Mouse (Mus musculus) MEL (cell line): ENCODE data around the gene Olfr469. TPM values are rescaled to one million over a fixed set of nuclear protein-coding genes. Genes with fewer than 3 reads are reported as not detected.
"Not testable (repeated sequence)": the region's sequence is repeated elsewhere in the genome, so short reads cannot be mapped to it uniquely, and the experiment has no call there.

Experiments used
- DNase-seq: peaks from one replicate; pipeline ENCODE4 v3.0.0; 2011; ENCODE audit warnings: low read depth, low spot score
- H3K27ac ChIP-seq: 2 replicates; pipeline ENCODE4 v1.5.1; 2012; ENCODE audit warnings: low read depth, mild to moderate bottlenecking, control low read depth, low read length, moderate library complexity; ENCODE audit not compliant: control insufficient read depth
- H3K27me3 ChIP-seq, 2 experiments: fragments of 150-350 bp in 1 of 2; sonication (generic) in 1 of 2; 2 replicates each; pipeline ENCODE4 v1.6.1; 2012; ENCODE audit warnings: low read length in 2 of 2, mild to moderate bottlenecking in 2 of 2, improper control_type of control experiment in 1 of 2, moderate library complexity in 1 of 2; ENCODE audit not compliant: insufficient read depth in 2 of 2, control insufficient read depth in 1 of 2
- H3K36me3 ChIP-seq, 2 experiments: 2 replicates each; pipeline ENCODE4 v1.6.1; 2012 to 2014; ENCODE audit warnings: low read length in 2 of 2, improper control_type of control experiment in 1 of 2, inconsistent platforms in 1 of 2, mild to moderate bottlenecking in 1 of 2; ENCODE audit not compliant: insufficient read depth in 2 of 2, control insufficient read depth in 1 of 2
- H3K4me1 ChIP-seq, 2 experiments: fragments of 150-350 bp in 1 of 2; sonication (generic) in 1 of 2; 2 replicates each; pipeline ENCODE4 v1.6.1; 2012; ENCODE audit warnings: low read length in 2 of 2, improper control_type of control experiment in 1 of 2, mild to moderate bottlenecking in 1 of 2; ENCODE audit not compliant: insufficient read depth in 2 of 2, control insufficient read depth in 1 of 2
- H3K4me3 ChIP-seq, 2 experiments: fragments of 150-350 bp in 1 of 2; sonication (generic) in 1 of 2; 2 replicates each; pipeline ENCODE4 v1.5.1; 2012; ENCODE audit warnings: low read depth in 2 of 2, low read length in 2 of 2, mild to moderate bottlenecking in 2 of 2, moderate library complexity in 2 of 2, control low read depth in 1 of 2, improper control_type of control experiment in 1 of 2; ENCODE audit not compliant: control insufficient read depth in 1 of 2, insufficient read depth in 1 of 2
- H3K79me2 ChIP-seq: 2 replicates; pipeline ENCODE4 v1.6.1; 2012; ENCODE audit warnings: mild to moderate bottlenecking, low read length, moderate library complexity; ENCODE audit not compliant: control insufficient read depth, poor library complexity, insufficient read depth
- H3K9ac ChIP-seq: 2 replicates; pipeline ENCODE4 v1.6.1; 2012; ENCODE audit warnings: low read depth, mild to moderate bottlenecking, control low read depth, low read length, moderate library complexity; ENCODE audit not compliant: control insufficient read depth, poor library complexity, severe bottlenecking
- H3K9me3 ChIP-seq: fragments of 150-350 bp; sonication (generic); replicated peaks from 2 replicates; pipeline ENCODE4 v1.6.1; 2012; ENCODE audit warnings: mild to moderate bottlenecking, low read length, improper control_type of control experiment, moderate library complexity; ENCODE audit not compliant: insufficient read depth
- BHLHE40 ChIP-seq: IDR thresholded peaks from 2 replicates; pipeline ENCODE4 v1.6.1; 2012; ENCODE audit warnings: low read depth, mild to moderate bottlenecking, inconsistent platforms, low read length, improper control_type of control experiment, borderline replicate concordance
- CHD1 ChIP-seq: IDR thresholded peaks from 2 replicates; pipeline ENCODE4 v1.6.1; 2012; ENCODE audit warnings: low read depth, mild to moderate bottlenecking, inconsistent platforms, low read length, improper control_type of control experiment
- CTCF ChIP-seq, 3 experiments: IDR thresholded peaks in 2 of 3; conservative IDR thresholded peaks in 1 of 3; 2 replicates each; pipeline ENCODE4 v1.5.1; 2011 to 2012; ENCODE audit warnings: low read length in 3 of 3, low read depth in 2 of 3, mild to moderate bottlenecking in 2 of 3, improper control_type of control experiment in 1 of 3, inconsistent platforms in 1 of 3, mixed read lengths in 1 of 3, moderate library complexity in 1 of 3; ENCODE audit not compliant: control insufficient read depth in 1 of 3, insufficient read depth in 1 of 3, poor library complexity in 1 of 3, severe bottlenecking in 1 of 3
- ELF1 ChIP-seq: IDR thresholded peaks from 2 replicates; pipeline ENCODE4 v1.6.1; 2014; ENCODE audit warnings: low read depth, mild to moderate bottlenecking, inconsistent platforms, low read length, improper control_type of control experiment, moderate library complexity
- ETS1 ChIP-seq: IDR thresholded peaks from 2 replicates; pipeline ENCODE4 v1.6.1; 2012; ENCODE audit warnings: low read depth, mild to moderate bottlenecking, inconsistent platforms, low read length, improper control_type of control experiment, moderate library complexity
- GABPA ChIP-seq: IDR thresholded peaks from 2 replicates; pipeline ENCODE4 v1.6.1; 2012; ENCODE audit warnings: low read depth, mild to moderate bottlenecking, inconsistent platforms, low read length, improper control_type of control experiment, moderate library complexity
- HCFC1 ChIP-seq: IDR thresholded peaks from 2 replicates; pipeline ENCODE4 v1.6.1; 2012; ENCODE audit warnings: low read depth, mild to moderate bottlenecking, inconsistent platforms, low read length, improper control_type of control experiment, moderate library complexity
- JUND ChIP-seq: IDR thresholded peaks from 2 replicates; pipeline ENCODE4 v1.6.1; 2011; ENCODE audit warnings: low read depth, mild to moderate bottlenecking, improper control_type of control experiment, low read length
- MAFK ChIP-seq: IDR thresholded peaks from 2 replicates; pipeline ENCODE4 v1.6.1; 2011; ENCODE audit warnings: low read depth, mild to moderate bottlenecking, low read length, improper control_type of control experiment, borderline replicate concordance
- MEF2A ChIP-seq: IDR thresholded peaks from 2 replicates; pipeline ENCODE4 v1.6.1; 2014; ENCODE audit warnings: low read depth, mild to moderate bottlenecking, inconsistent platforms, low read length, improper control_type of control experiment; ENCODE audit not compliant: poor library complexity, insufficient replicate concordance, severe bottlenecking; ENCODE audit errors: extremely low read depth
- MYB ChIP-seq: IDR thresholded peaks from 2 replicates; pipeline ENCODE4 v1.6.1; 2011; ENCODE audit warnings: mild to moderate bottlenecking, low read depth, low read length, improper control_type of control experiment
- MYC ChIP-seq: IDR thresholded peaks from 2 replicates; pipeline ENCODE4 v1.6.1; 2011; ENCODE audit warnings: low read depth, mild to moderate bottlenecking, low read length, improper control_type of control experiment, moderate library complexity
- NELFE ChIP-seq: IDR thresholded peaks from 2 replicates; pipeline ENCODE4 v1.6.1; 2011; ENCODE audit warnings: low read depth, low read length, improper control_type of control experiment
- SMC3 ChIP-seq: IDR thresholded peaks from 2 replicates; pipeline ENCODE4 v1.6.1; 2011; ENCODE audit warnings: low read depth, low read length, improper control_type of control experiment
- USF1 ChIP-seq: IDR thresholded peaks from 2 replicates; pipeline ENCODE4 v1.6.1; 2014; ENCODE audit warnings: low read depth, mild to moderate bottlenecking, inconsistent platforms, low read length, improper control_type of control experiment, moderate library complexity
- ZC3H11A ChIP-seq: IDR thresholded peaks from 2 replicates; pipeline ENCODE4 v1.6.1; 2012; ENCODE audit warnings: low read depth, mild to moderate bottlenecking, inconsistent platforms, low read length, improper control_type of control experiment
- polyA plus RNA-seq, 2 experiments: library from polyadenylated mRNA; stranded (reverse) in 1 of 2; unstranded in 1 of 2; fragments of >175 nt in 1 of 2; fragments of >200 nt in 1 of 2; gene quantifications; 2 replicates each; pipeline versions ENCODE4 v1.2.1 to v1.2.4; 2012; ENCODE audit warnings: low replicate concordance in 2 of 2, low read depth in 1 of 2; ENCODE audit not compliant: insufficient read length in 2 of 2, insufficient read depth in 1 of 2, missing spikeins in 1 of 2
- total RNA-seq: library from RNA; depleted of rRNA; stranded (reverse); fragments of 300-350 nt; gene quantifications from 2 replicates; pipeline ENCODE4 v1.2.3, GENCODE M21; 2012; rRNA removed

Olfr469 gene
- not detected in 2 replicates for total RNA-seq
- not detected for polyA plus RNA-seq

DNA sequence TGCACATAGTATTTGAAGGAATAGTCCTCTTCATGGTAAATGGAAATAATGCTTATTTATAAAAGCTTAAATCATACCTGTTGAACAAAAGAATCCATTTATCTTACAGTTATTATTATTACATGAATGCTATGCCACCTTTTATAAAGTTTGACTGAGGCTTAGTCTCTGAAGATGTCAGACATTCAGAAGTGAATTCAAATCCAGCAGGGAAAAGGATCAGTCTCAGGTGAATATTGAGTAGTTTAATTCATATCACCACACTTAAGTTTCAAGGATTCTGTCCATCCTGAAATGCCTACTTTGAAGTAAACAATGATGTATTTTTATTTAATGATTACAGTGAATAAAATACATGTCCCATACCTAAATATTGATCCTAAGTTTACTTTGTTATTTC, at the start of gene Olfr469:
TSS of gene Olfr469 (minus strand) at position 101 of the 400 bp plus-strand sequence.
- H3K27ac ChIP-seq, H3K9me3 ChIP-seq, H3K27me3 ChIP-seq, H3K79me2 ChIP-seq, H3K4me1 ChIP-seq, DNase-seq, H3K9ac ChIP-seq, H3K36me3 ChIP-seq, H3K4me3 ChIP-seq: not testable (repeated sequence)

DNA sequence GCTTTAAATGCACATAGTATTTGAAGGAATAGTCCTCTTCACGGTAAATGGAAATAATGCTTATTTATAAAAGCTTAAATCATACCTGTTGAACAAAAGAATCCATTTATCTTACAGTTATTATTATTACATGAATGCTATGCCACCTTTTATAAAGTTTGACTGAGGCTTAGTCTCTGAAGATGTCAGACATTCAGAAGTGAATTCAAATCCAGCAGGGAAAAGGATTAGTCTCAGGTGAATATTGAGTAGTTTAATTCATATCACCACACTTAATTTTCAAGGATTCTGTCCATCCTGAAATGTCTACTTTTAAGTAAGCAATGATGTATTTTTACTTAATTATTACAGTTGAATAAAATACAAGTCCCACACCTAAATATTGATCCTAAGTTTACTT, 22.0 kb upstream of the Olfr469 start, which contains the start of gene Olfr470:
TSS of gene Olfr470 (minus strand) at position 101 of the 400 bp plus-strand sequence.
- not testable (repeated sequence) for H3K79me2 ChIP-seq

GRCm38 (mm10) chr7:107841719-107842118, 16.4 kb upstream of the Olfr469 start:
- no peak overlapping the region for H3K9ac ChIP-seq
- peak; percentile 20 for DNase-seq
- H3K36me3 ChIP-seq: no peaks in the 10 kb centered on the region
- H3K27me3 ChIP-seq: no peaks in the 10 kb centered on the region
- no peaks in the 10 kb centered on the region for H3K9me3 ChIP-seq
- no peak overlapping the region for H3K27ac ChIP-seq
- H3K79me2 ChIP-seq: no peaks in the 10 kb centered on the region
- TF ChIP-seq CTCF (IDR thresholded peaks at IDR 0.05 in 2 of 3, conservative IDR thresholded peaks at IDR 0.05 in 1 of 3; ENCODE audit: control insufficient read depth in 1 of 3, insufficient read depth in 1 of 3, low read depth in 2 of 3, low read length in 3 of 3, poor library complexity in 1 of 3, severe bottlenecking in 1 of 3): peak in 2 of 3 experiments; percentile 35 to 40; a peak in 4 of 6 replicates
- no peak for TF ChIP-seq BHLHE40
- TF ChIP-seq MAFK: no peak
- no peak for TF ChIP-seq ZC3H11A
- no peak for TF ChIP-seq GABPA
- no peak for TF ChIP-seq ELF1
- TF ChIP-seq MEF2A: no peak
- TF ChIP-seq SMC3: 0 out of 2 replicates have a peak, but pooled peaks have one; percentile 10
- no peak for TF ChIP-seq MYC
- TF ChIP-seq CHD1: no peak
- TF ChIP-seq MYB: no peak
- TF ChIP-seq HCFC1: no peak
- TF ChIP-seq USF1: no peak
- no peak for TF ChIP-seq JUND
- no peak for TF ChIP-seq ETS1
- TF ChIP-seq NELFE: no peak
- no peak overlapping the region for H3K4me3 ChIP-seq
- no peaks in the 10 kb centered on the region for H3K4me1 ChIP-seq

More for the DNA sequence above, 22.0 kb upstream of the Olfr469 start, which contains the start of gene Olfr470:
- H3K27me3 ChIP-seq, H3K36me3 ChIP-seq, DNase-seq, H3K9ac ChIP-seq, H3K4me3 ChIP-seq, H3K9me3 ChIP-seq, H3K4me1 ChIP-seq, H3K27ac ChIP-seq: not testable (repeated sequence)

GRCm38 (mm10) chr7:107823867-107824266, 1.5 kb downstream of the Olfr469 start:
- not testable (repeated sequence) for DNase-seq, H3K4me3 ChIP-seq, H3K27me3 ChIP-seq, H3K27ac ChIP-seq, H3K36me3 ChIP-seq, H3K79me2 ChIP-seq, H3K9me3 ChIP-seq, H3K4me1 ChIP-seq, H3K9ac ChIP-seq
